Mouse (Mus musculus) megakaryocyte-erythroid progenitor cell, adult 5 weeks (primary cell): ENCODE results near the gene Irf4. TPM values are rescaled to one million over a fixed set of nuclear protein-coding genes. Genes with fewer than 3 reads are reported as not detected.

Experiments used
- polyA plus RNA-seq: library from polyadenylated mRNA; stranded (reverse); fragments of >175 nt; gene quantifications from 2 replicates; pipeline ENCODE4 v1.2.3, GENCODE M21; 2012

Irf4 gene
- polyA plus RNA-seq, result 0.66 and 1.2 TPM in 2 replicates

DNA sequence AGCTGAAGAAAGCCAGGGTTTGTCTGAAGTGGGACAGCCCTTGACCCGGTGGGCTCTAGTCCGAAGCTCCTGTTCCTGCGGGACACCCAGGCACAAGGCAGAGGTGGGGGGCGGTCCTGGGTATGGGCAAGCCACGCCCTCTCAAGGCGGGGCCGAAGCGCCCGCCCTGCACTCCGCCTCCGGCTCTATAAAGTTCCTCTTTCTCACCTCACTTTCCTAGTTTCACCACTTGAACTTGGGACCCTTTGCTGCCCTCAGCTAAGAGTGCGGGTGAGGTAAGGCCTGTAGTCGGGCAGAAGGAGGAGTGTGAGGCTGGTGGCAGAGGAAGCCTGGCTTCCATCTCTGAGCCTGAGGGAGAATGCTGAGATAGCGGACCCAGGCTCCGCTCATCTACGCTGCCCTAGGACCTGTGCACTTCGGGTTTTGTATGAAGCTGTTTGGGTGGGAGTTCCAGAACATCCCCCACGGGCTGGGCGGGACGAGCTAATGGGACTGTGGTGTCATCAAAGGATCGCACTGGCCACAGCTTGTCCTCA lies at the start of gene Irf4:
Irf4 (plus strand) TSS at position 206 of the 536 bp plus-strand sequence.

Other genes starting within 250 kb of the Irf4 start
- 106 and 112 TPM in 2 replicates for gene Uqcrfs1, start 203.9 kb upstream of the Irf4 start, polyA plus RNA-seq
- gene Dusp22, start 89.2 kb upstream of the Irf4 start, polyA plus RNA-seq, result 1.8 and 2.6 TPM in 2 replicates
- 0.09 TPM in 1 of 2 replicates, not detected in the other for gene Hus1b, start 198.5 kb downstream of the Irf4 start, polyA plus RNA-seq
- gene Exoc2, start 224.9 kb downstream of the Irf4 start, polyA plus RNA-seq, result 8.6 and 8.7 TPM in 2 replicates
- 0.03 TPM in 1 of 2 replicates, not detected in the other for gene Gm5447, start 225.0 kb downstream of the Irf4 start, polyA plus RNA-seq